Comparison of ENCODE assay signal across 8 mouse cellular contexts in genomic region chr9:107935374-107935773, GRCm38 (mm10). TPM values are rescaled to one million over a fixed set of nuclear protein-coding genes. Genes with fewer than 3 reads are reported as not detected.
A peak's percentile ranks its signal among the peaks of the same experiment; 100 is the strongest.
DNase-seq lines count a peak whose midpoint lies in the region; ATAC-seq and TF ChIP-seq lines count a peak whose summit lies in the region.

Gene Camkv, plus strand, starts transcription at chr9:107935674.

- no peaks in the 10 kb centered on the region for H3K9me3 ChIP-seq in neural tube, embryonic 11.5 days (ENCODE audit: control insufficient read depth, low read length)
- H3K9me3 ChIP-seq in limb, embryonic 11.5 days (ENCODE audit: control insufficient read depth, low read length), result no peaks in the 10 kb centered on the region
- H3K9me3 ChIP-seq in stomach, embryonic 14.5 days (ENCODE audit: control insufficient read depth, low read depth, low read length), result no peaks in the 10 kb centered on the region

- WGBS in cerebellum, adult 2 months, result 26% methylated on average over 3 of the region's 3 CpGs
- 7% methylated on average over 3 of the region's 3 CpGs for WGBS in neural tube, embryonic 11.5 days
- 6% methylated on average over 3 of the region's 3 CpGs for WGBS in limb, embryonic 11.5 days
- WGBS in stomach, embryonic 14.5 days, result 8% methylated on average over 3 of the region's 3 CpGs

- peak within 1 kb of the TSS; percentile 96 for H3K4me2 ChIP-seq in neural tube, embryonic 11.5 days (ENCODE audit: low read depth)
- peak within 1 kb of the TSS; percentile 95 for H3K4me2 ChIP-seq in limb, embryonic 11.5 days (ENCODE audit: low read depth, severe bottlenecking)
- H3K4me2 ChIP-seq in stomach, embryonic 14.5 days (replicated peaks; ENCODE audit: low read depth, low read length), result peak within 1 kb of the TSS; percentile 93

- H3K9ac ChIP-seq in neural tube, embryonic 11.5 days (ENCODE audit: low read length), result peak within 1 kb of the TSS; percentile 67
- H3K9ac ChIP-seq in limb, embryonic 11.5 days (ENCODE audit: low read length), result peak within 1 kb of the TSS; percentile 61
- H3K9ac ChIP-seq in stomach, embryonic 14.5 days (replicated peaks; ENCODE audit: low read depth, low read length), result peak within 1 kb of the TSS; percentile 45

- peaks cover 3% of the 10 kb centered on the region for H3K4me1 ChIP-seq in cerebellum, adult 2 months (ENCODE audit: control insufficient read depth, insufficient read depth, low read length)
- H3K4me1 ChIP-seq in neural tube, embryonic 11.5 days (ENCODE audit: control insufficient read depth, insufficient read depth, low read length), result peaks cover 14% of the 10 kb centered on the region
- peaks cover 8% of the 10 kb centered on the region for H3K4me1 ChIP-seq in limb, embryonic 11.5 days (ENCODE audit: control insufficient read depth, insufficient read depth, low read length)
- peaks cover 12% of the 10 kb centered on the region; the same call in 1 of the 2 replicates for H3K4me1 ChIP-seq in stomach, embryonic 14.5 days (ENCODE audit: control insufficient read depth, insufficient read depth, low read length)

- DNase-seq in cerebellum, adult 2 months, result no peak
- no peak for DNase-seq in cerebellum, postnatal 14 days
- no peak for DNase-seq in neural tube, embryonic 11.5 days (ENCODE audit: low spot score)
- no peak for DNase-seq in neural tube, embryonic 10.5 days (ENCODE audit: extremely low spot score, low spot score)
- no peak for DNase-seq in limb, embryonic 11.5 days (ENCODE audit: low spot score)
- DNase-seq in right cerebral cortex, adult 18-20 months, result no peak
- no peak for DNase-seq in testis, postnatal 10 days (ENCODE audit: low spot score)

- H3K4me3 ChIP-seq in cerebellum, adult 2 months (replicated peaks; ENCODE audit: insufficient read depth, low read depth, low read length), result peak within 1 kb of the TSS; percentile 44
- H3K4me3 ChIP-seq in neural tube, embryonic 11.5 days (ENCODE audit: low read depth, low read length), result peak within 1 kb of the TSS; percentile 51
- H3K4me3 ChIP-seq in limb, embryonic 11.5 days (ENCODE audit: low read depth, low read length), result peak within 1 kb of the TSS; percentile 53
- peak within 1 kb of the TSS; percentile 52 for H3K4me3 ChIP-seq in stomach, embryonic 14.5 days (ENCODE audit: low read depth, low read length)

- ATAC-seq in neural tube, embryonic 11.5 days (ENCODE audit: insufficient read depth, low FRiP score, low TSS enrichment), result no peak
- no peak for ATAC-seq in limb, embryonic 11.5 days (ENCODE audit: insufficient number of reproducible peaks, low FRiP score, low TSS enrichment, low read depth)
- no peak for ATAC-seq in stomach, embryonic 14.5 days (ENCODE audit: insufficient number of reproducible peaks, insufficient read depth, low FRiP score, low read depth)

- H3K36me3 ChIP-seq in neural tube, embryonic 11.5 days (ENCODE audit: control insufficient read depth, insufficient read depth, low read length), result no peaks in the 10 kb centered on the region
- H3K36me3 ChIP-seq in limb, embryonic 11.5 days (ENCODE audit: control insufficient read depth, insufficient read depth, low read length), result no peaks in the 10 kb centered on the region
- H3K36me3 ChIP-seq in stomach, embryonic 14.5 days (ENCODE audit: control insufficient read depth, insufficient read depth, low read length), result no peaks in the 10 kb centered on the region

- no peak for TF ChIP-seq CTCF in cerebellum, adult 2 months (IDR thresholded peaks at IDR 0.05; ENCODE audit: borderline replicate concordance, insufficient read depth, low read depth, low read length)

- H3K27ac ChIP-seq in cerebellum, adult 2 months (ENCODE audit: insufficient read depth, low read length), result no peak within 1 kb of the TSS
- H3K27ac ChIP-seq in neural tube, embryonic 11.5 days (ENCODE audit: low read depth, low read length), result no peak within 1 kb of the TSS
- no peak within 1 kb of the TSS for H3K27ac ChIP-seq in limb, embryonic 11.5 days (replicated peaks; ENCODE audit: low read depth, low read length)
- H3K27ac ChIP-seq in stomach, embryonic 14.5 days (ENCODE audit: low read length), result no peak within 1 kb of the TSS

- H3K27me3 ChIP-seq in cerebellum, adult 2 months (ENCODE audit: control insufficient read depth, insufficient read depth, low read length), result no peaks in the 10 kb centered on the region
- no peaks in the 10 kb centered on the region; the same call in 1 of the 2 replicates for H3K27me3 ChIP-seq in neural tube, embryonic 11.5 days (ENCODE audit: control insufficient read depth, insufficient read depth, low read length)
- H3K27me3 ChIP-seq in limb, embryonic 11.5 days (ENCODE audit: control insufficient read depth, insufficient read depth, low read length), result 0 out of 2 replicates have a peak, but pooled peaks cover 2% of the 10 kb centered on the region
- H3K27me3 ChIP-seq in stomach, embryonic 14.5 days (ENCODE audit: control insufficient read depth, insufficient read depth, low read length), result 0 out of 2 replicates have a peak, but pooled peaks cover 3% of the 10 kb centered on the region

- no peak for TF ChIP-seq POLR2A in cerebellum, adult 2 months (IDR thresholded peaks at IDR 0.05; ENCODE audit: borderline replicate concordance, insufficient read depth, low read length)

RNA-seq across cellular contexts. Expression of gene Camkv, which starts in this region (rescaled TPM):
- polyA plus RNA-seq in cerebellum, adult 2 months (2012; rRNA removed), result 20.2 and 25.1 TPM in 2 replicates
- polyA plus RNA-seq in neural tube, embryonic 11.5 days (2014; fragmentation: Nextera tagmentation; extraction: Ambion mirVana), result 3.5 and 4.3 TPM in 2 replicates
- 4.4 and 4.6 TPM in 2 replicates for polyA plus RNA-seq in limb, embryonic 11.5 days (2014; fragmentation: Nextera tagmentation; extraction: Ambion mirVana)
- polyA plus RNA-seq in stomach, embryonic 14.5 days (2014; fragmentation: Nextera tagmentation; extraction: Ambion mirVana), result 1.6 and 1.9 TPM in 2 replicates
